Mouse (Mus musculus) hindbrain, embryonic 14.5 days (tissue): ENCODE measurements at regions not wholly inside any gene's neighbourhood (a gene's known extent, or its start where the extent isn't known, plus 50 kb on each side); places are given as distances from the start of the nearest gene placed in this dataset.

Experiments used
- ATAC-seq: fragments of 200-750 bp; cut with Nextera tagmentation; 2 replicates; pipeline ENCODE4 v1.8.0; 2017; ENCODE audit warnings: moderate number of reproducible peaks, mild to moderate bottlenecking, moderate TSS enrichment, moderate library complexity; ENCODE audit not compliant: low FRiP score
- DNase-seq: peaks from one replicate; pipeline ENCODE4 v3.0.0-alpha.2; 2015; ENCODE audit warnings: low spot score
- H3K27ac ChIP-seq: fragments of 300-500 bp; sonication (generic); 2 replicates; pipeline ENCODE4 v1.5.1; 2014; ENCODE audit warnings: mild to moderate bottlenecking, moderate library complexity
- H3K27me3 ChIP-seq: fragments of 300-500 bp; sonication (generic); 2 replicates; pipeline ENCODE4 v1.6.1; 2014; ENCODE audit warnings: mild to moderate bottlenecking, low read length, mixed read lengths; ENCODE audit not compliant: control insufficient read depth, insufficient read depth
- H3K36me3 ChIP-seq: fragments of 300-500 bp; sonication (generic); replicated peaks from 2 replicates; pipeline ENCODE4 v1.6.1; 2014; ENCODE audit not compliant: control insufficient read depth, insufficient read depth
- H3K4me1 ChIP-seq: fragments of 300-500 bp; sonication (generic); replicated peaks from 2 replicates; pipeline ENCODE4 v1.6.1; 2014; ENCODE audit warnings: antibody characterized with exemption, low read length, mixed read lengths; ENCODE audit not compliant: control insufficient read depth, insufficient read depth
- H3K4me2 ChIP-seq: fragments of 300-500 bp; sonication (generic); replicated peaks from 2 replicates; pipeline ENCODE4 v1.6.1; 2014; ENCODE audit warnings: mild to moderate bottlenecking, moderate library complexity
- H3K4me3 ChIP-seq: fragments of 300-500 bp; sonication (generic); replicated peaks from 2 replicates; pipeline ENCODE4 v1.5.1; 2014; ENCODE audit warnings: mild to moderate bottlenecking, low read length
- H3K9ac ChIP-seq: fragments of 300-500 bp; sonication (generic); 2 replicates; pipeline ENCODE4 v1.6.1; 2014
- H3K9me3 ChIP-seq: fragments of 300-500 bp; sonication (generic); 2 replicates; pipeline ENCODE4 v1.6.1; 2016; ENCODE audit warnings: low read length; ENCODE audit not compliant: control insufficient read depth
- WGBS: fragments of 180-500 bp; shearing (Covaris S2); extraction: QIAGEN DNeasy Blood & Tissue Kit; methylation state at CpG from one replicate; pipeline ENCODE4 v1.1.7; 2014; 5-methylcytosine and 5-hydroxymethylcytosine counted together

GRCm38 (mm10) chr2:71621458-71621857 is 74.9 kb upstream of the Dlx2 start:
- no peak overlapping the region for H3K9ac ChIP-seq
- H3K4me2 ChIP-seq = no peak overlapping the region
- 89% methylated on average over 2 of the region's 2 CpGs for WGBS
- DNase-seq = no peak
- no peaks in the 10 kb centered on the region for H3K27me3 ChIP-seq
- no peak overlapping the region for H3K27ac ChIP-seq
- H3K4me3 ChIP-seq = no peak overlapping the region
- H3K4me1 ChIP-seq = peaks cover 25% of the 10 kb centered on the region
- no peaks in the 10 kb centered on the region for H3K9me3 ChIP-seq
- H3K36me3 ChIP-seq = no peaks in the 10 kb centered on the region
- no peak for ATAC-seq

GRCm38 (mm10) chr2:71622532-71623099 is 76.1 kb upstream of the Dlx2 start:
- 78% methylated on average over 9 of the region's 9 CpGs for WGBS
- Histone ChIP-seq H3K4me2 (no peak overlapping the region), H3K9me3 (no peaks in the 10 kb centered on the region), H3K27ac (no peak overlapping the region), H3K4me1 (peaks cover 36% of the 10 kb centered on the region), H3K36me3 (no peaks in the 10 kb centered on the region), H3K4me3 (no peak overlapping the region), H3K27me3 (no peaks in the 10 kb centered on the region), H3K9ac (no peak overlapping the region)
- no peak for DNase-seq
- ATAC-seq = no peak

GRCm38 (mm10) chr2:71623134-71623533 is 76.6 kb upstream of the Dlx2 start:
- ATAC-seq (no peak), DNase-seq (no peak)
- H3K4me1 ChIP-seq = peaks cover 36% of the 10 kb centered on the region
- no peak overlapping the region for H3K27ac ChIP-seq
- WGBS = 72% methylated on average over 2 of the region's 2 CpGs
- H3K36me3 ChIP-seq = no peaks in the 10 kb centered on the region
- no peaks in the 10 kb centered on the region for H3K27me3 ChIP-seq
- no peaks in the 10 kb centered on the region for H3K9me3 ChIP-seq
- no peak overlapping the region for H3K4me3 ChIP-seq
- no peak overlapping the region for H3K9ac ChIP-seq
- H3K4me2 ChIP-seq = no peak overlapping the region

- Histone ChIP-seq H3K9ac (no peak overlapping the region), H3K27me3 (no peaks in the 10 kb centered on the region), H3K9me3 (no peaks in the 10 kb centered on the region), H3K4me2 (no peak overlapping the region), H3K4me1 (peaks cover 53% of the 10 kb centered on the region), H3K4me3 (no peak overlapping the region), H3K36me3 (no peaks in the 10 kb centered on the region), H3K27ac (peak overlapping the region; percentile 33)
- 28% methylated on average over 7 of the region's 7 CpGs for WGBS
- peak; percentile 40; the same call in 1 of the 2 replicates for ATAC-seq
- DNase-seq = peak; percentile 47
Observed at GRCm38 (mm10) chr2:71625298-71625902, 78.8 kb upstream of the Dlx2 start.

GRCm38 (mm10) chr2:71626404-71626803 is 79.8 kb upstream of the Dlx2 start:
- no peaks in the 10 kb centered on the region for H3K9me3 ChIP-seq
- peaks cover 53% of the 10 kb centered on the region for H3K4me1 ChIP-seq
- H3K4me3 ChIP-seq = no peak overlapping the region
- H3K9ac ChIP-seq = no peak overlapping the region
- DNase-seq = no peak
- no peak overlapping the region for H3K27ac ChIP-seq
- no peaks in the 10 kb centered on the region for H3K27me3 ChIP-seq
- H3K4me2 ChIP-seq = no peak overlapping the region
- WGBS = 58% methylated on average over 12 of the region's 12 CpGs
- no peaks in the 10 kb centered on the region for H3K36me3 ChIP-seq
- no peak for ATAC-seq

GRCm38 (mm10) chr2:71627097-71627755 is 80.7 kb upstream of the Dlx2 start:
- no peak overlapping the region for H3K9ac ChIP-seq
- ATAC-seq = peak; percentile 63

GRCm38 (mm10) chr2:71628821-71629220 is 82.3 kb upstream of the Dlx2 start:
- 8% methylated on average over 7 of the region's 7 CpGs for WGBS
- H3K9ac ChIP-seq = no peak overlapping the region
- peak overlapping the region; percentile 79 for H3K4me2 ChIP-seq
- no peaks in the 10 kb centered on the region for H3K27me3 ChIP-seq
- H3K9me3 ChIP-seq = no peaks in the 10 kb centered on the region
- DNase-seq (no peak), ATAC-seq (no peak)
- H3K36me3 ChIP-seq = no peaks in the 10 kb centered on the region
- peaks cover 50% of the 10 kb centered on the region for H3K4me1 ChIP-seq
- peak overlapping the region; percentile 73 for H3K27ac ChIP-seq
- peak overlapping the region; percentile 37; the same call in 1 of the 2 replicates for H3K4me3 ChIP-seq

More at GRCm38 (mm10) chr2:71627097-71627755, 80.7 kb upstream of the Dlx2 start:
- Histone ChIP-seq H3K9me3 (no peaks in the 10 kb centered on the region), H3K27ac (peak overlapping the region; percentile 9), H3K4me2 (peak overlapping the region; percentile 15; the same call in 1 of the 2 replicates), H3K4me1 (peaks cover 53% of the 10 kb centered on the region), H3K4me3 (no peak overlapping the region), H3K27me3 (no peaks in the 10 kb centered on the region), H3K36me3 (no peaks in the 10 kb centered on the region)
- 24% methylated on average over 14 of the region's 14 CpGs for WGBS
- peak; percentile 55 for DNase-seq

- H3K4me1 ChIP-seq = peaks cover 47% of the 10 kb centered on the region
Observed at GRCm38 (mm10) chr2:71629301-71630142, 83.0 kb upstream of the Dlx2 start.

GRCm38 (mm10) chr2:71630143-71630463 is 83.5 kb upstream of the Dlx2 start:
- Histone ChIP-seq H3K27me3 (no peaks in the 10 kb centered on the region), H3K4me2 (peak overlapping the region; percentile 79), H3K4me3 (peak overlapping the region; percentile 37), H3K9me3 (no peaks in the 10 kb centered on the region), H3K36me3 (no peaks in the 10 kb centered on the region), H3K9ac (peak overlapping the region; percentile 61), H3K4me1 (peaks cover 42% of the 10 kb centered on the region), H3K27ac (peak overlapping the region; percentile 73)
- ATAC-seq (0 out of 2 replicates have a peak, but pooled peaks have one; percentile 1), DNase-seq (no peak)
- WGBS = 3% methylated on average over 3 of the region's 3 CpGs

More at GRCm38 (mm10) chr2:71629301-71630142, 83.0 kb upstream of the Dlx2 start:
- Histone ChIP-seq H3K9me3 (no peaks in the 10 kb centered on the region), H3K4me2 (peak overlapping the region; percentile 79), H3K4me3 (peak overlapping the region; percentile 37), H3K27ac (peak overlapping the region; percentile 73), H3K9ac (peak overlapping the region; percentile 61), H3K27me3 (no peaks in the 10 kb centered on the region), H3K36me3 (no peaks in the 10 kb centered on the region)
- DNase-seq (peak; percentile 43), ATAC-seq (0 out of 2 replicates have a peak, but pooled peaks have one; percentile 31)
- under 1% methylated on average over 43 of the region's 43 CpGs for WGBS
